Mouse (Mus musculus): Measurements from ENCODE around the gene Actr2.

DNA sequence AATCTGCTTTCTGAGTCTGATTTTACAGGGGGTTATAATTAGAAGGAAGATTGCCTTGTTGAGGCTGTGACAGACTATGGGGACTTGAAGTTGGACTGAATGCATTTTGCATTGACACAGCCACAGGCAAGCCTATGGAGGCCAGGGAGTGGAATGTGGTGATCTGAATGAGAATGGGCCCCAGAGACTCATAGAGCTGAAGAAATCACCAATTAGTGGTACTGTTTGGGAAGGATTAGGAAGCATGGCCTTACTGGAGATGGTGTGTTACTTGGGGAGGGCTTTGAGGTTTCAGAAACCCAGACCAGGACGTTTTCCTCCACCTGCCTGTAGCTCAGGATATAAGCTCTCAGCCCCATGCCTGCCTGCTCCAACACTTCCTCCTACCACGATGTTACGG lies 53.0 kb downstream of the Actr2 start:
- TF ChIP-seq CTCF (IDR thresholded peaks at IDR 0.05): no peak
- no peak for TF ChIP-seq POLR2A (IDR thresholded peaks at IDR 0.05; ENCODE audit: insufficient read depth, low read depth, low read length)
